Mouse (Mus musculus) CH12.LX (cell line): ENCODE results near the gene Ndufs2. TPM values are rescaled to one million over a fixed set of nuclear protein-coding genes. Genes with fewer than 3 reads are reported as not detected.

ENCODE experiments used
- DNase-seq: peaks from one replicate; pipeline ENCODE4 v3.0.0-alpha.2; 2013; ENCODE audit errors: extremely low read depth
- H3K27ac ChIP-seq: 2 replicates; pipeline ENCODE4 v1.5.1; 2012; ENCODE audit warnings: low read depth, mild to moderate bottlenecking, control low read depth, moderate library complexity; ENCODE audit not compliant: insufficient read depth
- H3K27me3 ChIP-seq: replicated peaks from 2 replicates; pipeline ENCODE3; 2012; ENCODE audit warnings: inconsistent platforms
- H3K36me3 ChIP-seq, 2 experiments: replicated peaks in 1 of 2; 2 replicates each; pipeline versions ENCODE3 to v1.6.1; 2012; ENCODE audit warnings: inconsistent platforms in 1 of 2, low read length in 1 of 2, mild to moderate bottlenecking in 1 of 2, mixed read lengths in 1 of 2, moderate library complexity in 1 of 2; ENCODE audit not compliant: control insufficient read depth in 1 of 2, insufficient read depth in 1 of 2
- H3K4me1 ChIP-seq, 2 experiments: 2 replicates each; pipeline ENCODE4 v1.6.1; 2012; ENCODE audit warnings: inconsistent platforms in 1 of 2, moderate library complexity in 1 of 2; ENCODE audit not compliant: insufficient read depth in 2 of 2, control insufficient read depth in 1 of 2
- H3K4me2 ChIP-seq: 2 replicates; pipeline ENCODE4 v1.6.1; 2012; ENCODE audit warnings: low read depth, mild to moderate bottlenecking, control low read depth; ENCODE audit not compliant: poor library complexity, insufficient read depth, severe bottlenecking
- H3K4me3 ChIP-seq, 3 experiments: fragments of 150-350 bp in 1 of 3; sonication (generic) in 1 of 3; replicated peaks in 1 of 3; 2 replicates each; pipeline versions ENCODE3 to v1.5.1; 2011 to 2012; ENCODE audit warnings: low read depth in 2 of 3, low read length in 2 of 3, mild to moderate bottlenecking in 2 of 3, moderate library complexity in 2 of 3, control low read depth in 1 of 3, improper control_type of control experiment in 1 of 3, inconsistent platforms in 1 of 3, mixed read lengths in 1 of 3; ENCODE audit not compliant: poor library complexity in 1 of 3
- H3K79me2 ChIP-seq: replicated peaks from 2 replicates; pipeline ENCODE4 v1.6.1; 2012; ENCODE audit warnings: mild to moderate bottlenecking, moderate library complexity; ENCODE audit not compliant: control insufficient read depth, poor library complexity, insufficient read depth, severe bottlenecking; ENCODE audit errors: extremely low read depth
- H3K9ac ChIP-seq: 2 replicates; pipeline ENCODE4 v1.6.1; 2012; ENCODE audit warnings: low read depth, mild to moderate bottlenecking, control low read depth, moderate library complexity; ENCODE audit not compliant: insufficient read depth
- H3K9me3 ChIP-seq: replicated peaks from 2 replicates; pipeline ENCODE3; 2012; ENCODE audit warnings: low read length, inconsistent platforms, mixed read lengths
- BHLHE40 ChIP-seq: IDR thresholded peaks from 2 replicates; pipeline ENCODE4 v1.6.1; 2011; ENCODE audit warnings: mild to moderate bottlenecking, low read depth, low read length, improper control_type of control experiment
- CHD2 ChIP-seq: IDR thresholded peaks from 2 replicates; pipeline ENCODE4 v1.6.1; 2011; ENCODE audit warnings: low read length, improper control_type of control experiment
- CTCF ChIP-seq, 2 experiments: IDR thresholded peaks in 1 of 2; conservative IDR thresholded peaks in 1 of 2; 2 replicates each; pipeline ENCODE4 v1.5.1; 2011 to 2012; ENCODE audit warnings: low read depth in 2 of 2, low read length in 2 of 2, improper control_type of control experiment in 1 of 2, inconsistent platforms in 1 of 2, mild to moderate bottlenecking in 1 of 2, moderate library complexity in 1 of 2
- ELF1 ChIP-seq: IDR thresholded peaks from 2 replicates; pipeline ENCODE4 v1.6.1; 2014; ENCODE audit warnings: low read depth, mild to moderate bottlenecking, inconsistent platforms, low read length, improper control_type of control experiment
- EP300 ChIP-seq: IDR thresholded peaks from 2 replicates; pipeline ENCODE4 v1.6.1; 2011; ENCODE audit warnings: low read length, improper control_type of control experiment
- ETS1 ChIP-seq: conservative IDR thresholded peaks from 2 replicates; pipeline ENCODE4 v1.6.1; 2012; ENCODE audit warnings: low read depth, mild to moderate bottlenecking, inconsistent platforms, low read length, improper control_type of control experiment, moderate library complexity
- GABPA ChIP-seq: IDR thresholded peaks from 2 replicates; pipeline ENCODE4 v1.6.1; 2012; ENCODE audit warnings: low read depth, low read length, improper control_type of control experiment, inconsistent platforms; ENCODE audit not compliant: insufficient replicate concordance
- HCFC1 ChIP-seq: IDR thresholded peaks from 2 replicates; pipeline ENCODE4 v1.6.1; 2012; ENCODE audit warnings: low read depth, mild to moderate bottlenecking, inconsistent platforms, low read length, improper control_type of control experiment
- IRF4 ChIP-seq: IDR thresholded peaks from 2 replicates; pipeline ENCODE4 v1.6.1; 2014; ENCODE audit warnings: low read depth, mild to moderate bottlenecking, inconsistent platforms, low read length, improper control_type of control experiment
- JUN ChIP-seq: IDR thresholded peaks from 2 replicates; pipeline ENCODE4 v1.6.1; 2011; ENCODE audit warnings: low read depth, mild to moderate bottlenecking, low read length, improper control_type of control experiment, moderate library complexity; ENCODE audit not compliant: insufficient read depth
- JUND ChIP-seq: conservative IDR thresholded peaks from 2 replicates; pipeline ENCODE4 v1.6.1; 2011; ENCODE audit warnings: low read depth, low read length, improper control_type of control experiment
- MAX ChIP-seq: IDR thresholded peaks from 2 replicates; pipeline ENCODE4 v1.6.1; 2011; ENCODE audit warnings: low read length, improper control_type of control experiment
- MAZ ChIP-seq: IDR thresholded peaks from 2 replicates; pipeline ENCODE4 v1.6.1; 2012; ENCODE audit warnings: low read depth, mild to moderate bottlenecking, inconsistent platforms, low read length, improper control_type of control experiment, moderate library complexity
- MXI1 ChIP-seq: IDR thresholded peaks from 2 replicates; pipeline ENCODE4 v1.6.1; 2011; ENCODE audit warnings: mild to moderate bottlenecking, low read depth, low read length, improper control_type of control experiment
- MYC ChIP-seq: IDR thresholded peaks from 2 replicates; pipeline ENCODE4 v1.6.1; 2011; ENCODE audit warnings: low read depth, mild to moderate bottlenecking, improper control_type of control experiment, low read length
- NRF1 ChIP-seq: IDR thresholded peaks from 2 replicates; pipeline ENCODE4 v1.6.1; 2014; ENCODE audit warnings: low read depth, mild to moderate bottlenecking, inconsistent platforms, low read length, improper control_type of control experiment, moderate library complexity
- POLR2A ChIP-seq: IDR thresholded peaks from 2 replicates; pipeline ENCODE4 v1.6.1; 2011; ENCODE audit warnings: low read depth, mild to moderate bottlenecking, improper control_type of control experiment, low read length
- POLR2AphosphoS2 ChIP-seq: IDR thresholded peaks from 2 replicates; pipeline ENCODE4 v1.6.1; 2011; ENCODE audit warnings: low read depth, low read length, improper control_type of control experiment
- RAD21 ChIP-seq: IDR thresholded peaks from 2 replicates; pipeline ENCODE4 v1.6.1; 2011; ENCODE audit warnings: low read depth, mild to moderate bottlenecking, low read length, improper control_type of control experiment, moderate library complexity
- SIN3A ChIP-seq: IDR thresholded peaks from 2 replicates; pipeline ENCODE4 v1.6.1; 2012; ENCODE audit warnings: low read length, improper control_type of control experiment, inconsistent platforms
- SMC3 ChIP-seq: IDR thresholded peaks from 2 replicates; pipeline ENCODE4 v1.6.1; 2011; ENCODE audit warnings: low read depth, low read length, improper control_type of control experiment
- TBP ChIP-seq: conservative IDR thresholded peaks from 2 replicates; pipeline ENCODE4 v1.6.1; 2011; ENCODE audit warnings: low read depth, low read length, improper control_type of control experiment
- TCF12 ChIP-seq: IDR thresholded peaks from 2 replicates; pipeline ENCODE4 v1.6.1; 2014; ENCODE audit warnings: low read depth, mild to moderate bottlenecking, inconsistent platforms, low read length, improper control_type of control experiment
- UBTF ChIP-seq: IDR thresholded peaks from 2 replicates; pipeline ENCODE4 v1.6.1; 2012; ENCODE audit warnings: low read depth, mild to moderate bottlenecking, inconsistent platforms, low read length, improper control_type of control experiment, moderate library complexity
- USF1 ChIP-seq: IDR thresholded peaks from 2 replicates; pipeline ENCODE4 v1.6.1; 2014; ENCODE audit warnings: low read depth, mild to moderate bottlenecking, inconsistent platforms, low read length, improper control_type of control experiment
- USF2 ChIP-seq: conservative IDR thresholded peaks from 2 replicates; pipeline ENCODE4 v1.6.1; 2011; ENCODE audit warnings: low read depth, low read length, improper control_type of control experiment
- ZC3H11A ChIP-seq: IDR thresholded peaks from 2 replicates; pipeline ENCODE4 v1.6.1; 2012; ENCODE audit warnings: low read depth, mild to moderate bottlenecking, inconsistent platforms, low read length, improper control_type of control experiment
- ZKSCAN1 ChIP-seq: IDR thresholded peaks from 2 replicates; pipeline ENCODE4 v1.6.1; 2012; ENCODE audit warnings: low read depth, inconsistent platforms, low read length, improper control_type of control experiment, borderline replicate concordance
- ZMIZ1 ChIP-seq: IDR thresholded peaks from 2 replicates; pipeline ENCODE4 v1.6.1; 2012; ENCODE audit warnings: low read depth, mild to moderate bottlenecking, inconsistent platforms, low read length, improper control_type of control experiment
- ZNF384 ChIP-seq: IDR thresholded peaks from 2 replicates; pipeline ENCODE4 v1.6.1; 2012; ENCODE audit warnings: low read depth, low read length, improper control_type of control experiment, inconsistent platforms
- dilution Hi-C: fragments of 300-500 bp; cut with MboI; formaldehyde crosslinking; loops from 2 replicates; pipeline ENCODE4 v1.14.3; 2020; ENCODE audit warnings: low sequenced_read_pairs; ENCODE audit not compliant: extremely low pct_unique_long_range_greater_than_20kb, extremely low pct_ligation_motif_present
- in situ Hi-C: fragments of 300-500 bp; cut with MboI; formaldehyde crosslinking; loops from 3 replicates; pipeline ENCODE4 v1.14.3; 2019; ENCODE audit warnings: low sequenced_read_pairs, low pct_ligation_motif_present, low pct_unique_long_range_greater_than_20kb, mixed read lengths
- polyA plus RNA-seq: library from polyadenylated mRNA; unstranded; fragments of >175 nt; gene quantifications from 2 replicates; pipeline ENCODE4 v1.2.1, GENCODE M21; 2012; ENCODE audit warnings: low read depth; ENCODE audit not compliant: insufficient read length
- total RNA-seq, 2 experiments: library from RNA; depleted of rRNA; stranded (reverse); fragments of 300-350 nt in 1 of 2; fragments of >200 nt in 1 of 2; gene quantifications; 2 replicates each; pipeline ENCODE4 v1.2.3; 2012 to 2014

Ndufs2 gene
- total and polyA plus RNA-seq, 3 experiments, result 242 to 265 (median 242) TPM

DNA sequence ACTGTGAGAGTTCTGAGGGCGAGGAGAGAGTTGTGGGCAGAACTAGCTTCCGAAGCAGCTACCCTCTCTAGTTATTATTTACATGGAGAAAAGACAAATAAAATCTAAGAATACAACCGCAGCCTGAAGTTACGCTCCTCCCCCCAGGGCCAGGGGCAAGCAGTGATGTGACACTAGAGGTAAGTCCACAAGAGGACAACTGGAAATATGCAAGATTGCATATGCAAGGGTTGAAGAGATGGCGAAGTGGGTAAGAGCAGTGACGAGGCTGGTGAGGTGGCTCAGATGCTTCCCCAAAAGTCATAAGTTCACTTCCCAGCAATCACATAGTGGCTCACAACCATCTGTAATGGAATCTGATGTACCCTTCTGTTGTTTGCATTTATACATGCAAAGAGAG lies 28.0 kb downstream of the Ndufs2 start:
- no peak for DNase-seq
- peak overlapping the region; percentile 73 for H3K9ac ChIP-seq
- dilution Hi-C loops, result no loop called here
- peak overlapping the region; percentile 61 for H3K4me2 ChIP-seq
- no peaks in the 10 kb centered on the region for H3K27me3 ChIP-seq
- TF ChIP-seq ZMIZ1 (no peak), MAX (no peak)
- in situ Hi-C loops, result loop anchor here (5.0 to 10.0 kb wide), 2 partner anchors 111 to 328 kb away; partner anchors contain the start of gene Cfap126
- no peaks in the 10 kb centered on the region for H3K9me3 ChIP-seq
- H3K36me3 ChIP-seq, result peaks cover 20 to 26% of the 10 kb centered on the region in 2 experiments
- no peak overlapping the region for H3K27ac ChIP-seq
- H3K4me3 ChIP-seq, result peak overlapping the region in 2 of 3 experiments; percentile 39 to 67
- H3K4me1 ChIP-seq, result peaks cover 7 to 28% of the 10 kb centered on the region in 2 experiments; a peak in 3 of 4 replicates
- H3K79me2 ChIP-seq, result no peaks in the 10 kb centered on the region

DNA sequence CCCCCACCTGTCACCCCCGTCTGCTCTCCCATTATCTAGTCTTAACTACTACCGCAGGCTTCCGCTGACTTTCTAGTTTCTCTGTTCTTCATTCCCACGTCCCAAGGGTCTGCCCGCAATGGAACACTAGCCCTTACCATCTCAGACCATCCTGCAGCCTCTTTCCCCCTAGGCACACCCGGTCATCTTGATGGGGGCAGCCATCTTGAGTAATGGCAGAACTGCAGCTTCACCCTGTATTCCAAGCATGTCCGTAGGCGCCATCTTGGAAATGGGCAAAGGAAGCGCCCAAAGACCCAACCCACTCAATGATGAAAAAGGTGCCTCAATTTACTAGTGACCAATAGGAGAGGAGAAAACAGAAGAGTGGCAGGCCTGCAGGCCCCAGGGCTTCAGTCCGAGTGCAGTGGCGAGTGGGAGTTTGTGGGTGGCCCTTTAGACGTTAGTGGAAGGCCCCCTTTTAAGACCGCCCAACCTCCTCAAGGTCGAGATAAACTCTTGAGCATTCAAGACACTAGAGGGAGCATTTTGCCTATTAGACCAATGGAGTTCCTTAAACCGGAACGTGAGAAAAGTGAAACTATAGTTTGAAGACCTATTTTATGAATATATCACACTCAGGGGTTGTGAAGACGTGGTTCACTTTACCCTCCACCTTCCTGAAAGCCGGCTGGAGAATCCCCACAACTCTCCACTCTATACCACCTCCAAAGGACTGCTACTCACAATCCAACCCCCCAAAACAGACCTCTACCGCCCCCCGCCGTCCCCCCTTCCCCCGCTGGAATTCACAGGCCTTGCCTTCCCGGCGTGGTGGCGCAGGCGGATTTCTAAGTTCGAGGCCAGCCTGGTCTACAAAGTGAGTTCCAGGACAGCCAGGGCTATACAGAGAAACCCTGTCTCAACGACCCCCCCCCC lies 28.7 kb downstream of the Ndufs2 start, which contains the start of gene Tomm40l:
Gene Tomm40l (minus strand): TSS at position 277 of the 918 bp plus-strand sequence.
- peaks cover 20 to 33% of the 10 kb centered on the region in 2 experiments for H3K36me3 ChIP-seq
- H3K4me1 ChIP-seq, result peaks cover 7 to 28% of the 10 kb centered on the region in 2 experiments; a peak in 3 of 4 replicates
- in situ Hi-C loops, result loop anchor here (5.0 to 10.0 kb wide), 2 partner anchors 110 to 328 kb away; partner anchors contain the start of gene Cfap126
- H3K4me2 ChIP-seq, result peak within 1 kb of the TSS; percentile 93
- H3K4me3 ChIP-seq, result peak within 1 kb of the TSS; percentile 67 to 89 (median 69)
- H3K9me3 ChIP-seq, result no peaks in the 10 kb centered on the region
- no peaks in the 10 kb centered on the region for H3K79me2 ChIP-seq
- DNase-seq, result peak; percentile 99
- no peak within 1 kb of the TSS for H3K27ac ChIP-seq
- H3K27me3 ChIP-seq, result no peaks in the 10 kb centered on the region
- dilution Hi-C loops, result no loop called here
- H3K9ac ChIP-seq, result peak within 1 kb of the TSS; percentile 80
- TF ChIP-seq TCF12 (peak; percentile 90), ELF1 (peak; percentile 75), GABPA (peak; percentile 50; the same call in 1 of the 2 replicates), MAZ (peak; percentile 73; the same call in 1 of the 2 replicates), MYC (peak; percentile 65; the same call in 1 of the 2 replicates), SMC3 (peak; percentile 82), SIN3A (peak; percentile 89), ZMIZ1 (no peak; the same call in 1 of the 2 replicates), BHLHE40 (peak; percentile 93), CTCF (conservative IDR thresholded peaks at IDR 0.05 in 1 of 2, IDR thresholded peaks at IDR 0.05 in 1 of 2; ENCODE audit: low read depth in 2 of 2, low read length in 2 of 2) (peak; percentile 13 to 90; a peak in 2 of 4 replicates), ZC3H11A (no peak; the same call in 1 of the 2 replicates), IRF4 (peak; percentile 64; the same call in 1 of the 2 replicates), JUN (no peak), JUND (no peak), ZNF384 (no peak), USF1 (no peak), MXI1 (peak; percentile 85), UBTF (no peak), CHD2 (0 out of 2 replicates have a peak, but pooled peaks have one; percentile 36), HCFC1 (peak; percentile 98), ETS1 (no peak), POLR2AphosphoS2 (peak; percentile 72; the same call in 1 of the 2 replicates), ZKSCAN1 (no peak), EP300 (no peak), POLR2A (peak; percentile 74), RAD21 (peak; percentile 85), USF2 (no peak), NRF1 (peak; percentile 91), TBP (peak; percentile 59)
